22 mouse cellular contexts compared by ENCODE assay signal in the genomic region with DNA sequence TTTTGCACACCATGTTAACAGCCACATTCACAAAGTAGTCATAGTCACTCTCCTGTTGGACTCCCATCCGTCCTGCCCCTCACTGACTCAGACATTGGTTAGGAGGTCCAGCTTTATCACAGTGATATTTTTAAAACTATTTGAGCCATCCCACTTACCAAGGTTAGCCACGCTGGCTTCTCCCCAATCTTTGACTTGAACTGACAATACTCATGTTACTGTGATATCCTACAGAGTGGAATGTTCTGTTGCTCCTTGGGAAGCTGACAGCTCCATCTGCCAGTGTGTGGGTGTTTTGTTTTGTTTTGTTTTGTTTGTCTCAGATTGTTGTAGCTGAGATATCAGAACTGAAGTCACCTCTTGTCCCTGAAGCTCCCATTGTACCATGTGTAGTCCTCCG.
DNase-seq lines count a peak whose midpoint lies in the region; TF ChIP-seq lines count a peak whose summit lies in the region.
"Had no signal": no experiment of that assay in that cellular context is flagged by ENCODE, and none has a peak within 500 bp of the region (broad histone marks: within the 10 kb centered on the region; RNA-seq: fewer than 3 reads in every experiment).

No protein-coding gene starts in this region.

- no peak overlapping the region for H3K4me3 ChIP-seq in layer of hippocampus, adult 2 months
- H3K4me3 ChIP-seq: forebrain, embryonic 10.5 days; heart, adult 2 months; heart, embryonic 13.5 days; hindbrain, embryonic 12.5 days; liver, embryonic 13.5 days; midbrain, embryonic 13.5 days had no signal

- no peak for TF ChIP-seq CTCF in layer of hippocampus, adult 2 months (conservative IDR thresholded peaks at IDR 0.05)

- H3K27ac ChIP-seq in layer of hippocampus, adult 2 months, result no peak overlapping the region
- H3K27ac ChIP-seq: forebrain, embryonic 10.5 days; heart, adult 2 months; heart, embryonic 13.5 days; hindbrain, embryonic 12.5 days; liver, embryonic 13.5 days; midbrain, embryonic 13.5 days; stomach, postnatal 0 days had no signal

- DNase-seq in cerebellum, adult 9-10 months, result peak; percentile 57
- no peak for DNase-seq in cerebellum, adult 8-10 months
- peak; percentile 9 for DNase-seq in NIH3T3 (ENCODE audit: low read depth)
- peak; percentile 44 for DNase-seq in adrenal gland, postnatal 10 days
- peak; percentile 26 to 38 for DNase-seq in cerebellum, postnatal 25 days
- no peak for DNase-seq in layer of hippocampus, adult 2 months (ENCODE audit: low spot score in 2 of 2)
- no peak for DNase-seq in layer of hippocampus, postnatal 36 days
- DNase-seq: forebrain, postnatal 0 days; gastrocnemius, postnatal 25 days; heart, adult 2 months; heart, postnatal 14 days; kidney, postnatal 25 days; liver, embryonic 13.5 days; lung, adult 2 months; lung, postnatal 14 days; thymus, adult 2 months; thymus, postnatal 4 days had no signal

Comparison
In these comparisons a context has a peak if more than half of its experiments do, and no peak if none do; other contexts are left out.
1. DNase-seq: peak in cerebellum, adult 9-10 months (single experiment), NIH3T3 (single experiment), adrenal gland, postnatal 10 days (single experiment) and cerebellum, postnatal 25 days (2 of 2); none in cerebellum, adult 8-10 months (single experiment), layer of hippocampus, adult 2 months (0 of 2) and layer of hippocampus, postnatal 36 days (0 of 2).